Mouse (Mus musculus) liver, postnatal 0 days (tissue): ENCODE measurements around the gene Aff3.

Experiments
- CTCF ChIP-seq: sonication (generic); IDR thresholded peaks from 2 replicates; pipeline ENCODE4 v1.5.1; 2016; ENCODE audit warnings: antibody characterized with exemption, low read depth
- EP300 ChIP-seq: IDR thresholded peaks from 2 replicates; pipeline ENCODE4 v1.6.1; 2016; ENCODE audit warnings: antibody characterized with exemption, low read depth, mild to moderate bottlenecking

DNA sequence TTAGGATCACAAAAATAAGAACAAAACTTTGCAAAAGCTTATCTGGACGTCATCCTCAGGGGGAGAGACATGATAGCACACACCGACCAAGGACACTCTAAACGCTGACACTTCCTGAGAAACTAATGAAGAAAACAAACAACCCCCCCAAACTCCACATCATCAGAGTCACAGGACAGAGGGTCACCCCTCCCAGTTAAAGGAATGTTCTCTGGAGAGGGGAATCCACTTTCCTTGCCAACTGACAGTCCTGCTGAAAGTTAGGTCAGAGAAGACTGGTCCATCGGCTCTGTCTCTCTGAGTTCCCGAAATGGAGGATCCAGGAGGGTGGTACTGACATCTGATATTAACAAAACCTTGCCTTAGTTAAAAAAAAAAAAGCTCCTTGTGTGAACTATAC, 403.7 kb downstream of the Aff3 start:
- TF ChIP-seq CTCF = no peak
- TF ChIP-seq EP300 = 0 out of 2 replicates have a peak, but pooled peaks have one; percentile 12
